Mouse (Mus musculus) megakaryocyte, embryonic 14.5 days (primary cell): ENCODE data around the gene Pde6h. TPM values are rescaled to one million over a fixed set of nuclear protein-coding genes. Genes with fewer than 3 reads are reported as not detected.
"Not testable (repeated sequence)": the region's sequence is repeated elsewhere in the genome, so short reads cannot be mapped to it uniquely, and the experiment has no call there.

Source experiments
- H3K27me3 ChIP-seq: replicated peaks from 2 replicates; pipeline ENCODE3; 2012; ENCODE audit warnings: inconsistent platforms
- H3K36me3 ChIP-seq: replicated peaks from 2 replicates; pipeline ENCODE3; 2012; ENCODE audit warnings: low read length, inconsistent platforms, mixed read lengths
- H3K4me1 ChIP-seq: 2 replicates; pipeline ENCODE4 v1.6.1; 2012; ENCODE audit warnings: inconsistent platforms
- H3K4me3 ChIP-seq: replicated peaks from 2 replicates; pipeline ENCODE3; 2012; ENCODE audit warnings: moderate library complexity, mild to moderate bottlenecking, inconsistent platforms
- H3K9me3 ChIP-seq: 2 replicates; pipeline ENCODE4 v1.6.1; 2012; ENCODE audit warnings: inconsistent platforms
- FLI1 ChIP-seq: IDR thresholded peaks from 2 replicates; pipeline ENCODE4 v1.6.1; 2012; ENCODE audit warnings: low read length, inconsistent platforms, mixed read lengths
- GATA1 ChIP-seq: IDR thresholded peaks from 3 replicates; pipeline ENCODE4 v1.6.1; 2012; ENCODE audit warnings: mixed read lengths, low read length, inconsistent platforms, borderline replicate concordance
- polyA plus RNA-seq: library from polyadenylated mRNA; stranded (reverse); fragments of >175 nt; gene quantifications from 2 replicates; pipeline ENCODE4 v1.2.3, GENCODE M21; 2012; ENCODE audit warnings: low replicate concordance; ENCODE audit not compliant: insufficient read depth

The Pde6h gene
- polyA plus RNA-seq, result 0.06 TPM in 1 of 2 replicates, not detected in the other

DNA sequence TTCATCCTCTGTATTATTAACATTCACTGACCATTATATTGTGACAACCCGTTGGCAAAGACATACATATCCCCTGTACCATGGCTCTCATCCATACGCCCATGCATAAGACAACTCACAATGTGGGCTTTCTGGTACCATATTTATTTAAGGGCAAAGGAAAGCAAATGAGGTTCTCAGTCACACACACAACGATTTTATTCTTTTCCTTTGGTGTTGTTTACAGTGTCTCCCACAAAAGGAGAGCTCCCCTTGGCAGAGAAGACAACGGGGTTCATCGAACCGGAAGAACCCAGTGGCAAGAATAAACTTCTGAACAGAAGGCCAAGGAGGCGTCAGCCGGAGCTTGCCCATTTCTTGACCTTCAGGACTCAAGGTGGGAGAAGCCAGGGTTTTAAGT is at the start of gene Pde6h:
Pde6h (plus strand) TSS at position 301 of the 400 bp plus-strand sequence.
- no peak for TF ChIP-seq GATA1
- peaks cover 83% of the 10 kb centered on the region for H3K36me3 ChIP-seq

DNA sequence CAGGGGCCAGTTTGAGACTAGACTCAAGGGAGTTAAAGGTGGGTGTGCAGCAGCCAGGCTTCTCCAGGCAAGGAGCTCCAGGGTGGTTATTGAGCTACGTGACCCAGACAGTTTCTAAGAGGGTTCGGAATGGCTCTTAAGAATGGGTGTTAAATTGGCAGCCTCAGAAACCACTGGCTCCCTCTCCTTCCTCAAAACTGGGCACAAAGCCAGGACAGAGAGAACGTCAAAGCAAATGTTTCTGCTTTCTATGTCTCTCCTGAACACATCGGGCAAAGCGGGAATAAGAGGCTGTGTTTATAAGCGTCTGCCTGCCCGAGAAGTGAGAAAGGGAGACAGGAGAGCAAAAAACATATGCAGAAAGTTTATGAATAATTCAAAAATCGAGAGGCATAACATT is 49.0 kb upstream of the Pde6h start:
- Histone ChIP-seq H3K27me3 (peaks cover 28% of the 10 kb centered on the region), H3K4me3 (no peak overlapping the region), H3K36me3 (no peaks in the 10 kb centered on the region), H3K4me1 (peaks cover 11% of the 10 kb centered on the region), H3K9me3 (no peaks in the 10 kb centered on the region)
- no peak for TF ChIP-seq FLI1
- no peak for TF ChIP-seq GATA1

More for the DNA sequence above, at the start of gene Pde6h:
- Histone ChIP-seq H3K4me1 (peaks cover 27% of the 10 kb centered on the region), H3K27me3 (no peaks in the 10 kb centered on the region), H3K9me3 (no peaks in the 10 kb centered on the region), H3K4me3 (no peak within 1 kb of the TSS)

DNA sequence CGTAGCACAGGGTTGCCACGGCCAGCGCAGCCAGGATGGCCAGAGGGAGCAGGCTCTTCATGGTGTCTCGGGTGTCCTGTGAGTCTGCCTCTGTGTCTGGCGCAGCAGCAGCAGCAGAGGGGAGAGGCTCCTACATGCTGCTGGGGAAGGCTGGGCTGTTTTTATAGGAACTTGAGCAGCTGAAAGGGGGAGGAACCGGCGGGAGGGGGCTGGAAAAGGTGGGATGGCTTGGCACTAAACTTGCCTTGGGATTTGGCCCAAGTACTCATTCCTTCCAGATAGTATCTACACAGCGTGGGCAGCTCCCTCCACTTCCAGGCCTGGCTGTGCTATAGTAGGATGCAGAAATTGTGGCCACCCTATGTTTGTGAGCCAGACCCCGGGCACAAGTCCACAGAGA is 48.0 kb upstream of the Pde6h start, which contains the start of gene Mgp:
Mgp (minus strand) TSS at position 154 of the 400 bp plus-strand sequence.
- Histone ChIP-seq H3K4me3 (no peak within 1 kb of the TSS), H3K36me3 (no peaks in the 10 kb centered on the region), H3K27me3 (peaks cover 28% of the 10 kb centered on the region), H3K4me1 (peaks cover 11% of the 10 kb centered on the region), H3K9me3 (no peaks in the 10 kb centered on the region)
- TF ChIP-seq GATA1, result no peak
- no peak for TF ChIP-seq FLI1

DNA sequence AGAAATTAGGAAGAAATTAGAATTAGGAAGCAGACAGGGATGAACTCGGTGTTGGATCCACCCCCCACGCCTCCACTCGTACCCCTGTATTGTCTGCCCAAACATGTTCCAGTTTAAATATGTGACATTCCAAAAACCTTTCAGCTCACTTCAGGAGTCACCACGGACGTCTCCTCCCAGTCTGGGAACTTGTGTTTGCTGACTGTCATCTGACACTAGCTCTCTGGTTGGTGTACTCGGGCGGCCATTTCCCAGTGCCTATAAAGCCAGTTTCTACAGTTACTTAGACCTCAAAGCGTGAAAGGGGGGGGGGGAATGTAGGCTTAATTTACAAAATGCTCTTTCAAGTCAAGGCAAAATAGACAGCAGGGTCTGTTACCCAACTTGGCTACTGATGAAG is 42.0 kb upstream of the Pde6h start:
- H3K36me3 ChIP-seq, result no peaks in the 10 kb centered on the region
- peaks cover 8% of the 10 kb centered on the region; the same call in 1 of the 2 replicates for H3K4me1 ChIP-seq
- H3K9me3 ChIP-seq, result no peaks in the 10 kb centered on the region
- H3K27me3 ChIP-seq, result peaks cover 12% of the 10 kb centered on the region
- TF ChIP-seq FLI1 (no peak), GATA1 (no peak)
- H3K4me3 ChIP-seq, result no peak overlapping the region

DNA sequence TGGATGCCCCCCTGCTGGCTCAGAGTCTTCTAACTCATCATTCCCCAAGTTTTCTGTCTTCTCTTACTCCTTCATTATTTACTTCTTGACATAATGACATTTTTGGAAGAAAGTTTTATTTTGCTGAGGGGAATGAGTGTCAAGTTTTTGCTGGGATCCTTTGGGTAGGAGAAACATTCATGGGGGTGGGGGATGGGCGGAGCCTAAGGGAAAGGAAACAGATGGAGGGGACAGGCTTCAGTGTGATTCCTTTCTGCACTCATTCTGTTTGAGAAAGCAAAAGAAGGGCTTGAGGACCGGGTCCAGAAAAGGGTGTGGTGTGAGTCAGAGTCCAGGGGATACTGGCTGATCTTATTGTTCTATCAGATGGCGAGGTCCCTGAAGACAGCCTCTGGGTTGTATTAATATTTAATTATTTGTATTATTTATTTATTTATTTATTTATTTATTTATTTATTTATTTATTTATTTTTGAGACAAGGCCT is 40.2 kb upstream of the Pde6h start:
- no peak overlapping the region for H3K4me3 ChIP-seq
- TF ChIP-seq FLI1 (no peak), GATA1 (no peak)
- H3K36me3 ChIP-seq, result no peaks in the 10 kb centered on the region

DNA sequence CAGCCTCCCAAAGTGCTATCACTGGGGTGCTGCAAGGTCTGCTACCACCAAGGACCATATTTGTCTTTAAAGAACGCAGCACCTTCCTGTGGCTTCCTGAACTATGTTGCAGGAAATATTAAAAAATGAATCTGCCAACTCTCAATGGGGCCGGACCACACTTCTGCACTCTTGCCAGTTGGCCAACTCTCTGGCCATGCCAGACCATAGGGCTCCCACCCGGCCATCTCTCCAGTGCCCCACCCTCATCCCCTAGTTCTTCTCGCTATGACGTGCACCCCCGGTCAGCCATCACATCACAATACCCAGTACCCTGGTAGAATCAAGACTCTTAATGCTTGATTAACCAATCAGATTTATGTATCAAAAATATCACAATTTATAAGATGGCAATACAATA is 39.7 kb upstream of the Pde6h start:
- Histone ChIP-seq H3K36me3 (no peaks in the 10 kb centered on the region), H3K9me3 (no peaks in the 10 kb centered on the region), H3K27me3 (peaks cover 7% of the 10 kb centered on the region), H3K4me1 (peaks cover 8% of the 10 kb centered on the region; the same call in 1 of the 2 replicates), H3K4me3 (no peak overlapping the region)
- TF ChIP-seq FLI1, result no peak
- no peak for TF ChIP-seq GATA1

More for the DNA sequence above, 40.2 kb upstream of the Pde6h start:
- Histone ChIP-seq H3K9me3 (no peaks in the 10 kb centered on the region), H3K27me3 (peaks cover 7% of the 10 kb centered on the region), H3K4me1 (peaks cover 8% of the 10 kb centered on the region; the same call in 1 of the 2 replicates)

DNA sequence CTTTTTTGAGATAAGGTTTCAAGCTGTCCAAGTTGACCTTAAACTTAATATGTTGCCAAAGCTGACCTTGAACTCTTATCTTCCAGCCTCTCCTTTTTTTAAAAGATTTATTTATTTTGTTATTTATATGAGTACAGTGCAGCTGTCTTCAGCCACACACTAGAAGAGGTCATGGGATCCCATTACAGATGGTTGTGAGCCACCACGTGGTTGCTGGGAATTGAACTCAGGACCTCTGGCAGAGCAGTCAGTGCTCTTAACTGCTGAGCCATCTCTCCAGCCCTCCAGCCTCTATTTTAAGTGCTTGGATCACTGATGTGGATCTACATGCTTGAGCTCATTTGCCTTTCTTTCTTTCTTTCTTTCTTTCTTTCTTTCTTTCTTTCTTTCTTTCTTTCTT is 38.9 kb upstream of the Pde6h start:
- not testable (repeated sequence) for H3K36me3 ChIP-seq, H3K27me3 ChIP-seq, H3K4me3 ChIP-seq, H3K4me1 ChIP-seq, H3K9me3 ChIP-seq

DNA sequence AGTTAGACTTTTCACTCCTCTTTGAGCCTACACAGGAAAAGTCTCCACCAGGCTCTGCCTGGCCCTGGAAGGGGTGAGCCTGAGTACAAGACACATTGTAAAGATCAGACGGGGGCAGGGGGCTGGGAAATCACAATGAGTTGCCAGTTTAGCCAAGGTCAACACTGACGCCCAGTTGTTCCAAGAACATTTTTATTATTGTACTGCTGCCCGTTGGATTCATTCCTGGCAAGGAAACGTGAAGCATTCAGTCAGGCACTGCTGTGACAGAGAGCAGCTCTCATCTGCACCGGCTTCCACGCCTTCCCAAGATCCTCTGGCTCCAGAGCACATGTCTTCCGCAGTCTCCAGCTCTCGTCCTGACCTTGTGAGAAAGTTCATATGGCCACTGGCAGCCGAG is 35.8 kb upstream of the Pde6h start:
- peaks cover 2% of the 10 kb centered on the region for H3K27me3 ChIP-seq
- peaks cover 30% of the 10 kb centered on the region for H3K4me1 ChIP-seq
- H3K4me3 ChIP-seq, result no peak overlapping the region
- TF ChIP-seq GATA1 (no peak), FLI1 (no peak)
- no peaks in the 10 kb centered on the region for H3K36me3 ChIP-seq
- no peaks in the 10 kb centered on the region for H3K9me3 ChIP-seq

DNA sequence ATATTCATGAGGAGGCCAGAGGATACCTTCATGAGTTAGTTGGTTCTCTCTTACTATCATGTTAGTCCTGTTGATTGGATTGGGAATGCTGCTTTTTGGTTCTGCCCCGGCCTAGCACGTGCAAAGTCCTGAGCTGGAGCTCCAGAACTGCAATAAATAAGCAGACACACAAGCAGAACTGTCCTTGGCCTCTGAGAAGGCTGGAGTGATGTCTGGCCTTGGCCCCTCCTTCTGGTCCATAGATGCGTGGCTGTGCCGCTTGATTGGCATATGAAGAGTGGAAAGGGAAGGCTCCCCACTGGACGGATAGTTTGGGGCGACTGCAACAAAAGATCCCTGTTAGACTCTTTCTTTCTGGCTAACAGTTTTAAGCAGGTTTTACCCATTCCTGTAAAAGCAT is 34.6 kb upstream of the Pde6h start:
- peaks cover 26% of the 10 kb centered on the region for H3K4me1 ChIP-seq

DNA sequence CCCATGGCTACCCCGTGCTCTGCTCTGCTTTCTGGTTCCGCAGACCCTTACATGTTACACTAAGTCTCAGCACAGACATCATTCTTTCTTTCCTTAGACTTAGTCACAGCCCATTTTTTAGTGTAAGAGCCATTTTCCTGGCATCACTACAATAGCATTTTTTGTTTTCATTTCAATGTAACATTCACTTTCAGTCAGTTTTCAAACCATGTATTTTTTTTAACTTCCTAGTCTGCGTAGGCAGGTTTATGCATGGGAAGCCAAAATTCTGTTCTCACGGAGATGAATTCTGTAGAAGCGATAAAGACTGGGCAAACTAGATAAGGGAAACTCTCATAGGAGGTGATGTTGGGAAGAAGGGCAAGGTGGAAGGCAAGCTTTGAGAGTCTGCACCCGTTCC is 34.1 kb upstream of the Pde6h start:
- H3K4me3 ChIP-seq, result no peak overlapping the region
- peaks cover 2% of the 10 kb centered on the region for H3K27me3 ChIP-seq
- H3K9me3 ChIP-seq, result no peaks in the 10 kb centered on the region
- no peaks in the 10 kb centered on the region for H3K36me3 ChIP-seq
- TF ChIP-seq GATA1 (no peak), FLI1 (no peak)
- peaks cover 26% of the 10 kb centered on the region for H3K4me1 ChIP-seq

More for the DNA sequence above, 34.6 kb upstream of the Pde6h start:
- TF ChIP-seq GATA1 (no peak), FLI1 (no peak)
- Histone ChIP-seq H3K36me3 (no peaks in the 10 kb centered on the region), H3K4me3 (no peak overlapping the region), H3K27me3 (peaks cover 2% of the 10 kb centered on the region), H3K9me3 (no peaks in the 10 kb centered on the region)

DNA sequence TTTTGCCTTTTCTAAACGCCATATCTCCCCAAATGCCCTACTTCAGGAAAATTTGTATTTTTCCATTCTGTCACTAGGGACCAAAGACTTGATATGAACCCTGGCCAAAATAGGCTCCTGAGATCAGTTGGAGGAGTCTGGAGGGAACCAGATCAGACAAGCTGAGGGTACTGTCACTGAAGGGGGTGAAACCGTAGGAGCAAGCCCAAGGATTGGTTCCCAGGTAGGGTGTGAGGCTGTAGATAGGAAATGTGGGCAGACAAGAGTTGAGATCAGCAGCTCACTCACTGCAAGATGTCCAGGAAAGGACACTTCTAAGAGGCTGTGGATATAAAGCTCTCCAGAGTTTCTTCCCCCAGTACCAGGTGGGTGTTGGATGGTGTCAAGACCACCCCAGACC is 31.6 kb upstream of the Pde6h start:
- Histone ChIP-seq H3K36me3 (no peaks in the 10 kb centered on the region), H3K4me1 (peaks cover 30% of the 10 kb centered on the region), H3K27me3 (no peaks in the 10 kb centered on the region)

More for the DNA sequence above, 31.6 kb upstream of the Pde6h start:
- TF ChIP-seq FLI1 (no peak), GATA1 (no peak)
- Histone ChIP-seq H3K9me3 (no peaks in the 10 kb centered on the region), H3K4me3 (no peak overlapping the region)
